Mouse (Mus musculus): Measurements from ENCODE around the gene Tmem203. TPM values are rescaled to one million over a fixed set of nuclear protein-coding genes. Genes with fewer than 3 reads are reported as not detected.

Tmem203 gene
- polyA plus RNA-seq, 1 experiment from 2014 or later = 14.7 TPM

DNA sequence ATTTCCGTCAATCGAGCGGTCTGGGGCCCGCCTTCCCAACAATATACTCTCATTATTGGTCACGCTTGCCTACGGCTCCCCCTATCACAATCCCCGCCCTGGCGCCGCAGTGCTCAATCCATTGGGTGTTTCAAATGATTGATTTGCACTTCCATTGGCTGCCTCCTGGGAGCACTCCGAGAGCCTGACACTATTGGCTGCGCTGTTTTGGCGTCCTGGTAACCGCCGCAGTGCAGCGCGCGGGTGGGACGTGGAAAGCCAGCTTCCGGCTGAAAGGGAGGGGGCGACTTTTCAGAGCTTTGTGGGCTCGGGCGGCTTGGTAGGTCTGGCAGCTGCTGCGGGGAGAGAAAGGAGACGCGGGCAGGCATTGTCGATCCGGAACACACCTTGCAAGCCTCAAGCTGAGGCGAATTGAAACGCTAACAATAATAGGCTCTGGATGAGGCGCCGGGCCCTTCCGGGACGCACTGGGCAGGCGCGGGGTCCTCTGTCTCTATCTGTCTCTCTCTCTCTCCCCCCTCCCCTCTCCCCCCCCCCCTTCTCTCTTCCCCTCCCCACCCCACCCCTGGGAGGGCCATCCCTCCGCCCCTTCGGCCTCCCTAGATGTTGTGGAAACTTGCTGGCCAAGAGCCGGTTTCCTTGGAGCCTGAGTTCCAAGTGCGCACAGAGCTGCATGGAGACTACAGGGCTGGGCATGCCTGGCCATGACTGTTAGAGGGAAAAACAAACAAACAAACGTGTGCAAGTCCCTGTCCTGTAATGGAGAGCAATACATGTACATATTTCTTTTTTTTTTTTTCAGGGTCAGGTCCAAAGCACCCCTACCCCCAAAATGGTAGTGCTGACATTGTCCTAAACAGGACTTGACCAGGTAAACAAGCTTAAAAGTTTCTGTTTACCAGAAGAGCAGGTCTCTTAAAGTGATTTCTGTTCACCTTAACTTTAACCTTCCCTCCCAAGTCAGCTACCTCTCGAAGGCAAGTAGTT, 30.2 kb upstream of the Tmem203 start:
- ATAC-seq (ENCODE audit: low read depth) = peak; percentile 88
- H3K4me2 ChIP-seq = peak overlapping the region; percentile 72
- WGBS (ENCODE audit: insufficient replicate concordance) = 2% methylated on average over 40 of the region's 41 CpGs
- peak overlapping the region; percentile 92 for H3K4me3 ChIP-seq (replicated peaks)
- H3K9ac ChIP-seq = peak overlapping the region; percentile 86
- peaks cover 27% of the 10 kb centered on the region for H3K36me3 ChIP-seq
- H3K27me3 ChIP-seq = no peaks in the 10 kb centered on the region
- H3K27ac ChIP-seq = peak overlapping the region; percentile 100
- DNase-seq = peak; percentile 99
- H3K4me1 ChIP-seq (replicated peaks) = peaks cover 47% of the 10 kb centered on the region
- H3K9me3 ChIP-seq (replicated peaks) = no peaks in the 10 kb centered on the region

DNA sequence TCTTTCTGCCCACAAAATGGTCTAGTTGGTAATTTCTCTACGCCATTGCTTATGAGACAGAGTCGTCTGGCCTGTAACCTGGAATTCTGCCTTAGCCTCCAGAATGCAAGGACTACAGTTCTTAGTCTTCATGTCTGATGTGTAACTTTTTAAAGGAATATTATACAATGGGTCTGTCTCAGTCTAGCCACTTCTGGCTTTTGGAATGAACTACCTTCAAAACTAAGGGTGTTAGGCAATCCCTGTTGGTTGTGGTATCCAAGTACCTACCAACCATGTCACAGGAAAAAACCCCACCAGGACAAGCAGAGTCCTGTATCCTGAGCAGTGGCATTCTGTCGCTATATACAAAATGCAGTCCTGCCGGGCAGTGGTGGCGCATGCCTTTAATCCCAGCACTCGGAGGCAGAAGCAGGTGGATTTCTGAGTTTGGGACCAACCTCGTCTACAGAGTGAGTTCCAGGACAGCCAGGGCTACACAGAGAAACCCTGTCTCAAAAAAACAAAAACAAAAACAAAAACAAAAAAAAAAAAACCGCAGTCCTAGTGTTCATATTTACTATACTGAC, 29.3 kb upstream of the Tmem203 start:
- no peak for DNase-seq
- peak overlapping the region; percentile 98 for H3K27ac ChIP-seq
- peaks cover 27% of the 10 kb centered on the region for H3K36me3 ChIP-seq
- H3K4me3 ChIP-seq (replicated peaks) = peak overlapping the region; percentile 73
- WGBS (ENCODE audit: insufficient replicate concordance) = 78% methylated on average over 8 of the region's 8 CpGs
- H3K9ac ChIP-seq = peak overlapping the region; percentile 86
- no peaks in the 10 kb centered on the region for H3K9me3 ChIP-seq (replicated peaks)
- H3K27me3 ChIP-seq = no peaks in the 10 kb centered on the region
- peak overlapping the region; percentile 72 for H3K4me2 ChIP-seq
- no peak for ATAC-seq (ENCODE audit: low read depth)
- H3K4me1 ChIP-seq (replicated peaks) = peaks cover 47% of the 10 kb centered on the region

DNA sequence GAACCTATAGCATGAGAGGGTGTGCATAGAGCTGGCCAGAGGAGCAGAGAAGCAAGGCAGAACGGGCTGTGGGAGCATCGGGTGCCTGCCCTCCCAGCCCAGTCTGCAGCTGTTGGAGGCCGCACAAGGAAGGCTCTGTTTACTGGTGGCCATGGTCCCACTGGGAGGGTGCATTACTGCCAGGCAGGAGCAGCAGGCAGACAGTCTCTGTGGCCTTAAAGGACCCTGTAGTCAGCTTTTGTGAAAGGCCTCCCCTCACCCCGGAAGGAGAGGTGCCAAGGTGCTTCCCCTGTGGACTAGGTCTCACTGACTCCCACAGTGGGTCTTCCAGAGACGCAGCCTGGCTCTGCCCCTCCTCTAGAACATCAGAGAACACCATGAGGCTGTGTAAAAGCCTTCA, 28.4 kb upstream of the Tmem203 start:
- peaks cover 40% of the 10 kb centered on the region for H3K4me1 ChIP-seq (replicated peaks)
- WGBS (ENCODE audit: insufficient replicate concordance) = 81% methylated on average over 5 of the region's 5 CpGs
- no peaks in the 10 kb centered on the region for H3K9me3 ChIP-seq (replicated peaks)
- no peaks in the 10 kb centered on the region for H3K27me3 ChIP-seq
- peak overlapping the region; percentile 5; the same call in 1 of the 2 replicates for H3K9ac ChIP-seq
- H3K4me3 ChIP-seq (replicated peaks) = no peak overlapping the region
- ATAC-seq (ENCODE audit: low read depth) = no peak
- H3K36me3 ChIP-seq = peaks cover 21% of the 10 kb centered on the region
- DNase-seq = no peak
- H3K27ac ChIP-seq = peak overlapping the region; percentile 98
- 0 out of 2 replicates have a peak overlapping the region, but pooled peaks have one; percentile 0 for H3K4me2 ChIP-seq

DNA sequence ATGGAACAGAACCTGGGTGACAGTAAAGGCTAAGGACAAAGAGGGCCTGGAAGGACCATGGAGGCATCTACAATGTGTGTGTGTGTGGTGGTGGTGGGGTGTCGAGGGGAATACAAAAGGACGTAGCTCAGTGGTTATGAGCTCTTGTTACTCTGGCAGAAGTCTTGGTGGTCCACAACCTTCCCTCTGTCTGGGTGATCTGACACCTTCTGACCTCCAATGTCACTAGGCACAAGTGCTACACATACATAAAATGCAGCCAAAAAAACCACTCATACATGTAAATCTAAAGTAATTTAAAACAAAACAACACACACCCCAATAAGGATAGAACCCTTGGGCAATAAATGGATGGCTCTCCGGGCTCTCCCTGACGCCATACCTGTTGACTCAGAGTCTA, 27.8 kb upstream of the Tmem203 start:
- Histone ChIP-seq H3K36me3 (peaks cover 15% of the 10 kb centered on the region), H3K4me2 (no peak overlapping the region), H3K4me3 (replicated peaks) (no peak overlapping the region), H3K9ac (peak overlapping the region; percentile 22; the same call in 1 of the 2 replicates), H3K27me3 (no peaks in the 10 kb centered on the region), H3K27ac (no peak overlapping the region), H3K9me3 (replicated peaks) (no peaks in the 10 kb centered on the region), H3K4me1 (replicated peaks) (peaks cover 35% of the 10 kb centered on the region)
- 83% methylated on average over 4 of the region's 4 CpGs for WGBS (ENCODE audit: insufficient replicate concordance)
- ATAC-seq (ENCODE audit: low read depth) (no peak), DNase-seq (no peak)

DNA sequence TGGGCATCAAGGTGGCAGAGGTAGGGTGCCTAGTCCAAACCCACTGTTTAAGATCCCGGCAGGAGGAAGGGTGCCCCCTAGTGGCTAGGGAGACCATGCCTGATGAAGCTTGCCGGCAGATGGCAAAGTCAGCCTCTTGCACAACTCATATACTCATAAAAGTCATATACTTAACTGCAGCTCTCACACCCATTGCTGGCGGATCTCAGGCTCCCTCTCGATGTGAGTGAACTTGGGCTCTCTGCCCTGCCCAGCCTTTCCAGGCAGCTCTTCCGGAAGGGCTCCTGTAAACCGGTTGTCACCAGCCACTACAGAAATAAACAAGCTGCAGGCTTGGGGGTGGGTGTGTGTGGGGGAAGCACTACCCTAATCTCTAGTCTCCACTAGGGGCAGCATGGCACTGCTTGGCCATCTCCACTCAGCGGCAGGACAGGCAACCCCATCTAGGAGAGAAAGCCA, 26.8 kb upstream of the Tmem203 start:
- peak; percentile 79 for DNase-seq
- no peaks in the 10 kb centered on the region for H3K27me3 ChIP-seq
- ATAC-seq (ENCODE audit: low read depth) = peak; percentile 10
- H3K9me3 ChIP-seq (replicated peaks) = no peaks in the 10 kb centered on the region
- peaks cover 5% of the 10 kb centered on the region for H3K36me3 ChIP-seq
- peak overlapping the region; percentile 44 for H3K4me3 ChIP-seq (replicated peaks)
- H3K9ac ChIP-seq = peak overlapping the region; percentile 59
- H3K4me2 ChIP-seq = peak overlapping the region; percentile 57
- H3K27ac ChIP-seq = peak overlapping the region; percentile 80
- WGBS (ENCODE audit: insufficient replicate concordance) = 0% methylated on average over 7 of the region's 7 CpGs
- H3K4me1 ChIP-seq (replicated peaks) = peaks cover 36% of the 10 kb centered on the region

DNA sequence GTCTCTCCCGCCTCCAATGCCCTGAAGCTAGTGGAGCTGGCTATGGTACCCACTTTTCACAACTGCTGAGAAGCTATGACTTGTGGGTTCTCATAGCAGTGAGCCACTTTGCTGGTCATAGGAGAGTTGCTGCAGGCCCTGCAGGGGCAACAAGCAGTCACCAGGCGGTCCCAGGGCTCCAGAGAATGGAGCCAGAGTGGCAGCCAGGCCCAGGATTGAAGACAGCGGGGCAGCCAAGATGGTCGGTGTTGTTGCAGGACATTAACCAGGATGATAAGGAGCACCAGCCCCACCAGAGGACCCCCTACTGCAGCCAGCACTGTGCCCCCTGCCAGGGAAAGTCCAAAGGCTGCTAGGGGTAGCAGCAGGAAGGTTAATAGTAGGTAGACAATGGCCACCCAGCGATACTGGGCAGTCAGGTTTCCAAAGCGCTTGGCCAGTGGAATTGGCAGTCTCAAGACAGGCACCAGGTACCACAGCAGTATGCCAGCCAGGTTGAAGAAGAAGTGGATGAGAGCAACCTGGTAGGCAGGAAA, 26.2 kb upstream of the Tmem203 start:
- 65% methylated on average over 6 of the region's 6 CpGs for WGBS (ENCODE audit: insufficient replicate concordance)
- H3K4me2 ChIP-seq = peak overlapping the region; percentile 57
- peak overlapping the region; percentile 59; the same call in 1 of the 2 replicates for H3K9ac ChIP-seq
- ATAC-seq (ENCODE audit: low read depth) (no peak), DNase-seq (no peak)
- no peaks in the 10 kb centered on the region for H3K9me3 ChIP-seq (replicated peaks)
- H3K27me3 ChIP-seq = no peaks in the 10 kb centered on the region
- peak overlapping the region; percentile 44 for H3K4me3 ChIP-seq (replicated peaks)
- H3K36me3 ChIP-seq = no peaks in the 10 kb centered on the region
- peaks cover 41% of the 10 kb centered on the region for H3K4me1 ChIP-seq (replicated peaks)
- peak overlapping the region; percentile 80 for H3K27ac ChIP-seq

DNA sequence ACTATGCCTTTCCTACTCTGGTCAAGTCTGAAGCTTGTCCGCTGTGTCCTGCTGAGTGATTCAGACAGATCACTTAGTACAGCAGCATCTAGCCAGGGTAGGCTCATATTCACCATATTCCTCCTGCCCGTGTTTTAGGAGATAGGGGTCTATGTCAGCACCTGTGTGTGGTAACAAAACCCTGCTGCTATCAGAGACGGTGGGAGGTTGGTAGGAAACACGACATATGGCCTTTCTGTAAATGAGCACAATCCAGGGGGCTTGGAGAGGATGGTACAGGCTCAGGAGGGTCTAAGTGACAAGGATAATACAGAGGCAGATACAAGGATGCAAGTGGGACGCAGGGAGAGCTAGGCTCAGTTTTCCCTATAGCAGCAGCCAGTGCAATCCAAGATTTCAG, 25.7 kb upstream of the Tmem203 start:
- Histone ChIP-seq H3K4me3 (replicated peaks) (no peak overlapping the region), H3K4me1 (replicated peaks) (peaks cover 46% of the 10 kb centered on the region), H3K9ac (no peak overlapping the region), H3K4me2 (no peak overlapping the region), H3K36me3 (no peaks in the 10 kb centered on the region), H3K27me3 (no peaks in the 10 kb centered on the region), H3K9me3 (replicated peaks) (no peaks in the 10 kb centered on the region), H3K27ac (no peak overlapping the region)
- ATAC-seq (ENCODE audit: low read depth) (no peak), DNase-seq (no peak)
- WGBS (ENCODE audit: insufficient replicate concordance) = 67% methylated on average over 5 of the region's 5 CpGs

DNA sequence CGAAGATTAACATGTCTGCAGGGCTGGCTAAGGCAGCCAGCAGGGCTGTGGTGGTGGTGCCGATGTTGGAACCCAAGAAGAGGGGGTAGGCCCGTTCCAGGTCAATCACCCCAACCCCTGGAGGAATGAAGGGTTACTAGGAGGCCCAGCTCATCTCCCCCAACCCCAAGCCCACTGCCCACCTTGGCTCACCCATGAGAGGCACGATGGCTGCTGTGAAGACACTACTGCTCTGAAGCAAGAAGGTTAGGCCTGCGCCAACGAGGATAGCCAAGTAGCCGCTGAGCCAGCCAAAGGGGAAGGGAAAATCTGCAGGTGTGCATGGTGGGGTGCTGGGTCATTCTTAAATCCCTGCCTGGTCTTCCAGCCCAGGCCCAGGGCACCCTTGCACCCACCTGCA, 24.7 kb upstream of the Tmem203 start:
- Histone ChIP-seq H3K4me3 (replicated peaks) (no peak overlapping the region), H3K9me3 (replicated peaks) (no peaks in the 10 kb centered on the region), H3K36me3 (no peaks in the 10 kb centered on the region), H3K27me3 (no peaks in the 10 kb centered on the region), H3K4me2 (no peak overlapping the region), H3K4me1 (replicated peaks) (peaks cover 43% of the 10 kb centered on the region), H3K27ac (no peak overlapping the region), H3K9ac (no peak overlapping the region)
- 84% methylated on average over 7 of the region's 7 CpGs for WGBS (ENCODE audit: insufficient replicate concordance)
- DNase-seq = no peak
- no peak for ATAC-seq (ENCODE audit: low read depth)

DNA sequence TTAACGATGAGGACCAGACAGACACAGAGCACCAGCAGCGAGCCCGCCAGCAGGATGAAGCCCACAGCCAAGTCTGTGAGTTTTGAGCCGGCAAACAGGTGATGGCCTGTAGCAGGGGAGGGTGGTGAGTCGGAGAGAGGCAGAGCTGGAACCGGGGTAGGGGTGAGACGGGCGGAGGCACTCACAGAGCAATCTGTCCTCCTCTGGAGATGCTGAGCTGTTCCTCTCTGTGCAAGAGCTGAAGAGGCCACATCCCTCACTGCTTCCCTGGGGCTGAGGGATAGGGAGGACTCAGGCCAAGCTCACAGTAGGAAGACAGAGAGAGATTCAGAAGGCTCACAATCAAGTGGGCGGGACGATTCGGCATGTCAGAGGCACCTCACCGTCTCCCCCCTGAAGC, 24.2 kb upstream of the Tmem203 start:
- no peak overlapping the region for H3K27ac ChIP-seq
- H3K27me3 ChIP-seq = peaks cover 4% of the 10 kb centered on the region; the same call in 1 of the 2 replicates
- no peaks in the 10 kb centered on the region for H3K36me3 ChIP-seq
- WGBS (ENCODE audit: insufficient replicate concordance) = 59% methylated on average over 12 of the region's 12 CpGs
- no peak overlapping the region for H3K4me3 ChIP-seq (replicated peaks)
- H3K4me1 ChIP-seq (replicated peaks) = peaks cover 39% of the 10 kb centered on the region
- H3K4me2 ChIP-seq = no peak overlapping the region
- no peaks in the 10 kb centered on the region for H3K9me3 ChIP-seq (replicated peaks)
- no peak overlapping the region for H3K9ac ChIP-seq
- ATAC-seq (ENCODE audit: low read depth) = no peak
- no peak for DNase-seq

DNA sequence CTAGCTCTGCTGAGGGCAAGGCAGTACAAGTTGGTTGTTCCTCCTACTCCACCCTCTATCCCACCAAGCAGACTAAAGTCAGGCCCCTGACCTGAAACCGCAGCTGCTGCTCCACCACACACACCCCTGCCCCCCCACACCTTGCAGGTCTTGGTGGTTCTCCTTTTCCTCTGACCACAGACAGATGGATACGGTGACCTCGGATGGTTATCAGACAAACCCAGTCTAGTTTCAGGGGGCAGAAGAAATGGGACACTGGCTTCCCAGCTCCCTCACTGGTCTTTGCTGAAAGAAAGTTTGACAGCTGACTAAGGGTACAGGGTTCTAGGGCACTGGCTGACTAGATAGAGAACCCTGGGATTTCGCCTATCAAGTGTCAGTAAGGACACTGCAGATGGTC, 21.8 kb upstream of the Tmem203 start:
- no peak for ATAC-seq (ENCODE audit: low read depth)

DNA sequence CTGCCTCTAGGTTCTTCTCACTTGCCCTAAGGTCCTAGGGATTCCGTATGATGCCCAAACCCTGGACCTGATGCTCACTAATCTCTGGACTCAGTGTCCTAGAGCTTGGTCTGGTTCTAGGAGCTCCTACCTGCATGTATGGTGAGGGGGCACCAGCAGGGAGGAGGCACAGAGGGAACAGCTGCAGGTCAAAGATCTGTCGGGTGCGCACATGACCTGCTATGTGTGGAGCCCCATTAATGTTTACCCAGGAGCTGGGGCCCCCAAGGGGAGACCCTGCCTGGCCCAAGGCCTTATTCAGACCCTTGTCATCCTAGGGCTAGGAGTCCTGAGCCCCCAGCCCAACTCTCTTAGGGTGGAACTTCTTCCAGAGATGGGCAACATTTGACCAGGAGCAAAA, 21.2 kb upstream of the Tmem203 start, which contains the start of gene Slc34a3:
Gene Slc34a3 (minus strand): TSS at position 315 of the 400 bp plus-strand sequence.
- Histone ChIP-seq H3K4me1 (replicated peaks) (peaks cover 30% of the 10 kb centered on the region), H3K27me3 (peaks cover 6% of the 10 kb centered on the region; the same call in 1 of the 2 replicates), H3K4me3 (replicated peaks) (no peak within 1 kb of the TSS), H3K27ac (no peak within 1 kb of the TSS), H3K9ac (no peak within 1 kb of the TSS), H3K9me3 (replicated peaks) (no peaks in the 10 kb centered on the region), H3K36me3 (no peaks in the 10 kb centered on the region), H3K4me2 (no peak within 1 kb of the TSS)
- 66% methylated on average over 3 of the region's 3 CpGs for WGBS (ENCODE audit: insufficient replicate concordance)
- ATAC-seq (ENCODE audit: low read depth) = no peak
- no peak for DNase-seq

More for the DNA sequence above, 21.8 kb upstream of the Tmem203 start:
- Histone ChIP-seq H3K27ac (no peak overlapping the region), H3K4me3 (replicated peaks) (no peak overlapping the region), H3K4me1 (replicated peaks) (peaks cover 36% of the 10 kb centered on the region), H3K27me3 (peaks cover 6% of the 10 kb centered on the region; the same call in 1 of the 2 replicates), H3K9me3 (replicated peaks) (no peaks in the 10 kb centered on the region), H3K36me3 (no peaks in the 10 kb centered on the region), H3K9ac (no peak overlapping the region), H3K4me2 (no peak overlapping the region)
- no peak for DNase-seq
- WGBS (ENCODE audit: insufficient replicate concordance) = 18% methylated on average over 4 of the region's 4 CpGs

Measured in liver, embryonic 13.5 days (tissue).